Mouse (Mus musculus) adrenal gland, postnatal 4 days (tissue): ENCODE data around the gene Mrpl51. TPM values are rescaled to one million over a fixed set of nuclear protein-coding genes. Genes with fewer than 3 reads are reported as not detected.
"Not testable (repeated sequence)": the region's sequence is repeated elsewhere in the genome, so short reads cannot be mapped to it uniquely, and the experiment has no call there.

Source experiments
- DNase-seq, 2 experiments: peaks; one replicate each; pipeline ENCODE4 v3.0.0; 2021 to 2022; ENCODE audit warnings: low spot score in 2 of 2, mixed read lengths in 2 of 2
- total RNA-seq, 2 experiments: library from RNA; stranded (reverse); gene quantifications; 2 replicates each; pipeline ENCODE4 v1.2.3; 2021

Gene Mrpl51
- total RNA-seq, 2 experiments from 2014 or later = 155 to 168 TPM

GRCm38 (mm10) chr6:125159773-125160557 lies 31.6 kb upstream of the Mrpl51 start:
- no peak for DNase-seq

DNA sequence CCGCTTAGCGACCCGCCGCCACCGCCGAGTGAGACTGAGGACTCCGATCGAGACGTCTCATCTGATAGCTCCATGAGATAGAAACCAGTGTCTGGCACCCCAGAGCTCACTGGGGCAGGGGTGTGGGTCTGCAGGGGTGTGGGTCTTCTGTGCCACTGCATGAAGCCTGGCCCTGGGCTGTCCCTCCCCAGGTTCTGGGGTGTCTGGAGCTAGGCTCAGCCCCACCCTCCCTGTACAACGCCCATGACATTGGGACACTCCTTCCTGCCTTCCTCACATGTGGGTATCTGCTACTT lies 31.1 kb upstream of the Mrpl51 start:
- DNase-seq = no peak

DNA sequence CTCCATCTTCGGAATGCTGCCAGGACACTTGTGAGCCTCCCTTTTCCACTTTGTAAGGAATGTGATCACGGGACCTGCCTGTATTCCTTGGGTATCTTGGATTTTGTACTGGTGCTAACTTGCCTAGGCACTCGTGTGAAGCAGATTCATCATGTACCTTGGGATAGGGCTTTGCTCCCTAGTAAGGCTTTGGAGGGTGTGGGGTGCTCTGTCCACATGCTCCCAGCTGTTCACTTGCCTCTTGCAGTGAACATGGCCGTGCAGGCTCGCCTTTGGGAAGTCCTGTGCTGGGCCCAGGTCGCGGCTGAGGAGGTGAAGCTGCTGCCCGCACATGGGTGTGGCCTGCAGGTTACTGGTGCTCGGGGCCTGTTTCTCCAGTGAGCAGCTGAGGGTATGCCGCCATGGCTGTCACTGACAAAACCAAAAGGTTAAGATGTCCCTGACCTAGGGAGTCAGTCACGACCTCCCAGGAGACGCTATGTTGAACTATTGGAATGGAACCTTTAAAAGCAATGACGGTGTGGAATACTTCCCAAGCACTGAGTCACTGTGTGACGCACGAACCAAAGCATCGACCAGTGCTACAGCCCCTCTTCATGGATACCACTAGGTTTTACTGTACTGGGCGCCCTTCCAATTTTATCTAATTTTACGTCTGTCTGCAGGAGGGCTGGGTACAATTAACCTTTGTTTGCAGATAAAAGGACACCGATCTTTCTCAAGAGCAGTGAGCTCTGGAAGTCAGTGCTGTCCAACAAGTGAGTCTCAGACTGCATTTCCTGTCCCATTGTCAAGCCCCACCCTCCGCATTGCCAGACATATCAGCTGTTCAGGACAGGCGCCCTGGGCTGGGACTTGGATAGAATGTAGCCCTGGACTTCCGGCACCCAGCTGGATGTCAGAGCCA lies 30.5 kb upstream of the Mrpl51 start:
- peak in 1 of 2 experiments; percentile 34 for DNase-seq

GRCm38 (mm10) chr6:125161971-125162370 lies 29.6 kb upstream of the Mrpl51 start:
- DNase-seq = peak in 1 of 2 experiments; percentile 56

DNA sequence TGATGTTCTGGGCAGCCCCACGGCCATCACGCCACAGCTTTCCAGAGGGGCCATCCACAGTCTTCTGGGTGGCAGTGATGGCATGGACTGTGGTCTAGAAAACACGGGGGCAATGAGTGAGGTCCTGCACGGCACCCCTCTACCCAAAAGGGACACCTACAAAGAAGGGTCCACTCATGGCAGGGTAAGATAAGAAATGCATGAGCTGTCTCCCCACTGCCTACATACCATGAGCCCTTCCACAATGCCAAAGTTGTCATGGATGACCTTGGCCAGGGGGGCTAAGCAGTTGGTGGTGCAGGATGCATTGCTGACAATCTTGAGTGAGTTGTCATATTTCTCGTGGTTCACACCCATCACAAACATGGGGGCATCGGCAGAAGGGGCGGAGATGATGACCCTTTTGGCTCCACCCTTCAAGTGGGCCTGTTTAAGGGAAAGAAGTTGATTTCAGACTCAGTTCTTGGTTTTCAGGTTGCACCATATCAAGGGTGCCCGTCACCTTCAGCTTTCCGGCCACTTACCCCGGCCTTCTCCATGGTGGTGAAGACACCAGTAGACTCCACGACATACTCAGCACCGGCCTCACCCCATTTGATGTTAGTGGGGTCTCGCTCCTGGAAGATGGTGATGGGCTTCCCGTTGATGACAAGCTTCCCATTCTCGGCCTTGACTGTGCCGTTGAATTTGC lies 28.8 kb upstream of the Mrpl51 start:
- DNase-seq = not testable (repeated sequence)

- DNase-seq = no peak
These were observed 27.6 kb upstream of the Mrpl51 start for GRCm38 (mm10) chr6:125163801-125164657.

- peak in 1 of 2 experiments; percentile 36 for DNase-seq
These were observed 26.8 kb upstream of the Mrpl51 start for GRCm38 (mm10) chr6:125164672-125165327.

- DNase-seq = peak; percentile 83 to 91
These were observed 26.2 kb upstream of the Mrpl51 start for GRCm38 (mm10) chr6:125165328-125165891.

GRCm38 (mm10) chr6:125166051-125166751 lies 25.4 kb upstream of the Mrpl51 start, which contains the start of gene Gapdh:
Gene Gapdh, minus strand, starts transcription at chr6:125166467.
- peak in 1 of 2 experiments; percentile 71 for DNase-seq

- no peak for DNase-seq
These were observed 24.5 kb upstream of the Mrpl51 start for GRCm38 (mm10) chr6:125166861-125167650.

GRCm38 (mm10) chr6:125168086-125168485 lies 23.5 kb upstream of the Mrpl51 start:
- DNase-seq = no peak

DNA sequence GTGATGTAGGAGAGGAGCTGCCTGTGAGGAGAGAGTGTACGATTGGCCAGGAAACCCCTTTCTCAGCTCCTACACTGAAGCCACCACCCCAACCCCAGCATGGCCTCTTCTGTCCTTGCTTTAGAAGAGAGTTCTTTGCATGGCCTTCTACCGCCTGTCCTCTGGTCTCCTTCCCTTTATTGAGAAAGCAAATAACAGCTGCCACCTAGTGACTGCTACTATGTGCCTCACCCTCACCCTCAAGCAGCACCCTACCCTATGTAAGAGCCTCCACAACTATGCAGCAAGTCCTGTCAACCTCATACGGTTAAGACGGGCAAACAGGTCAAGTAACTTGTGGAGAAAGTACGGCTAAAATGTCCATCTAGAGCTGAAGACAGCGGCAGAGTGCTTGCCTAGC lies 21.4 kb upstream of the Mrpl51 start:
- DNase-seq = no peak

GRCm38 (mm10) chr6:125172474-125172873 lies 19.1 kb upstream of the Mrpl51 start:
- DNase-seq = no peak

- DNase-seq = peak in 1 of 2 experiments; percentile 40
These were observed 18.3 kb upstream of the Mrpl51 start for GRCm38 (mm10) chr6:125173256-125173655.

GRCm38 (mm10) chr6:125175469-125175868 lies 16.1 kb upstream of the Mrpl51 start:
- no peak for DNase-seq

DNA sequence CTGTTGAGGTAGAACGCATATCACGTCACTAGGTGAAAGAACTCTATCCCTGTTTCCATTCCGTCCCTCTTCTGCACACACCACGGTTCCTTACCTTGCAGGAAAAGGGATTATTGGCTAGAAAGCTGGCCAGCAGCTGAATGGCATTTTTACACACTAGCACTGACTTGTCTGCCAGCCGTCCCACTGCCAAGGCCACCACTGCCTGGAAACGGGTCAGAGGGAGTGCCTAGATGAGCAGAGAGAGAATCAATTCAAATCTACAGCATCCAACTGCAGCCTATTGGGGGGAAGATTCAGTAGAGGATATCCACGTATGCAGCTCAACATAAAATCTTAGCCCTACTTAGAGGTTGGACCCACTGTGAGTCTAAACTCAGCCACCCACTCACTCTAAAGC lies 12.0 kb upstream of the Mrpl51 start:
- no peak for DNase-seq

- DNase-seq = no peak
These were observed 9.5 kb upstream of the Mrpl51 start for GRCm38 (mm10) chr6:125182133-125182532.

- DNase-seq = no peak
These were observed 5.4 kb upstream of the Mrpl51 start for GRCm38 (mm10) chr6:125186203-125186602.
